Mouse (Mus musculus) hindbrain, embryonic 14.5 days (tissue): ENCODE measurements around the gene Stac3. TPM values are rescaled to one million over a fixed set of nuclear protein-coding genes. Genes with fewer than 3 reads are reported as not detected.
A peak's percentile ranks its signal among the peaks of the same experiment; 100 is the strongest.

ENCODE experiments used
- ATAC-seq: fragments of 200-750 bp; cut with Nextera tagmentation; 2 replicates; pipeline ENCODE4 v1.8.0; 2017; ENCODE audit warnings: moderate number of reproducible peaks, mild to moderate bottlenecking, moderate TSS enrichment, moderate library complexity; ENCODE audit not compliant: low FRiP score
- DNase-seq: peaks from one replicate; pipeline ENCODE4 v3.0.0-alpha.2; 2015; ENCODE audit warnings: low spot score
- H3K27ac ChIP-seq: fragments of 300-500 bp; sonication (generic); 2 replicates; pipeline ENCODE4 v1.5.1; 2014; ENCODE audit warnings: mild to moderate bottlenecking, moderate library complexity
- H3K27me3 ChIP-seq: fragments of 300-500 bp; sonication (generic); 2 replicates; pipeline ENCODE4 v1.6.1; 2014; ENCODE audit warnings: mild to moderate bottlenecking, low read length, mixed read lengths; ENCODE audit not compliant: control insufficient read depth, insufficient read depth
- H3K36me3 ChIP-seq: fragments of 300-500 bp; sonication (generic); replicated peaks from 2 replicates; pipeline ENCODE4 v1.6.1; 2014; ENCODE audit not compliant: control insufficient read depth, insufficient read depth
- H3K4me1 ChIP-seq: fragments of 300-500 bp; sonication (generic); replicated peaks from 2 replicates; pipeline ENCODE4 v1.6.1; 2014; ENCODE audit warnings: antibody characterized with exemption, low read length, mixed read lengths; ENCODE audit not compliant: control insufficient read depth, insufficient read depth
- H3K4me2 ChIP-seq: fragments of 300-500 bp; sonication (generic); replicated peaks from 2 replicates; pipeline ENCODE4 v1.6.1; 2014; ENCODE audit warnings: mild to moderate bottlenecking, moderate library complexity
- H3K4me3 ChIP-seq: fragments of 300-500 bp; sonication (generic); replicated peaks from 2 replicates; pipeline ENCODE4 v1.5.1; 2014; ENCODE audit warnings: mild to moderate bottlenecking, low read length
- H3K9ac ChIP-seq: fragments of 300-500 bp; sonication (generic); 2 replicates; pipeline ENCODE4 v1.6.1; 2014
- H3K9me3 ChIP-seq: fragments of 300-500 bp; sonication (generic); 2 replicates; pipeline ENCODE4 v1.6.1; 2016; ENCODE audit warnings: low read length; ENCODE audit not compliant: control insufficient read depth
- WGBS: fragments of 180-500 bp; shearing (Covaris S2); extraction: QIAGEN DNeasy Blood & Tissue Kit; methylation state at CpG from one replicate; pipeline ENCODE4 v1.1.7; 2014; 5-methylcytosine and 5-hydroxymethylcytosine counted together
- polyA plus RNA-seq: library from polyadenylated mRNA; unstranded; fragments of >200 nt; fragmentation: Nextera tagmentation; extraction: Ambion mirVana; gene quantifications from 2 replicates; pipeline ENCODE4 v1.2.1, GENCODE M21; 2014

The Stac3 gene
- polyA plus RNA-seq, 1 experiment from 2014 or later: not detected

GRCm38 (mm10) chr10:127508239-127508638 is 6.8 kb downstream of the Stac3 start:
- Histone ChIP-seq H3K4me2 (peak overlapping the region; percentile 75), H3K9me3 (no peaks in the 10 kb centered on the region), H3K36me3 (0 out of 2 replicates have a peak, but pooled peaks cover 9% of the 10 kb centered on the region), H3K9ac (0 out of 2 replicates have a peak overlapping the region, but pooled peaks have one; percentile 24), H3K4me3 (0 out of 2 replicates have a peak overlapping the region, but pooled peaks have one; percentile 25), H3K27ac (peak overlapping the region; percentile 97), H3K4me1 (peaks cover 43% of the 10 kb centered on the region), H3K27me3 (no peaks in the 10 kb centered on the region; the same call in 1 of the 2 replicates)
- WGBS: 3% methylated on average over 15 of the region's 15 CpGs
- DNase-seq (peak; percentile 80), ATAC-seq (no peak)

DNA sequence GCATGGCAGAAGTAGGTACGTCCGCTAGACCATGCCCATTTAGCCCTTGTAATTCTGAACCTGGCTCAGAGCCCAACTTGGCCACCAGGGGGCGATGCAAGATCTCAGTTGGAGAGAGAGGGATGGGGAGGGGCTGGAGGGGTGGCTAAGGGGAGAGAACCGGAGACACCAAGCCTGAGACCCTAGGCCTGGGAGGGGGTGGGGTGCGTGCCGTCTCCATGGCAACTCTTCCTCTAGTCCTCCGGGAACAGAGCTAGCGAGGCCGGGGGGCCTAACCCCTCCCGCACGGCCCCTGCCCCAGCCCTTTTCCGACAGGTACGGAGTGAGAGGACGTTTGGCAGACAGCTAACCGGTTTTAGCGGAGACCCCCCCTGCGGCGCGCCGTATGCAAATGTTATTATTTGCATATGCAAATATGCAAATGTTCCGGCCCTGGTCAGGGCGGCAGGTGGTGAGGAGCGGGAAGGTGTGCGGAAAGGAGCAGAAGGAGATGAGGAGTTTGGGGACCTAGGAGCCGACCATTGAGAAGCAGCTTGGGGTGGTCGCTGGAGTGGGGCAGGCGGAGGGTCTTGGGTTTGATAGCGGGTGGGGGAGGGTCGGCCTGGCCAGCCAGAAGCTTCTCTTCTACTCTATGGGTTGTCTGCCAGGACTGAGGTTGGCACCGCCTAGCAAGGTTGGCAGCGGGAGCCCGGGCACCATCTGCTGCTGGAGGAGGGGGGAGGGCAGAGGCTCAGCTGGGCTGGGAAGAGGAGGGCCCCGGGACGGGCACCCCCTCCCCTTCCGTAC is 7.8 kb downstream of the Stac3 start:
- DNase-seq (peak; percentile 97), ATAC-seq (peak; percentile 66)
- peak overlapping the region; percentile 97 for H3K27ac ChIP-seq
- 0 out of 2 replicates have a peak, but pooled peaks cover 7% of the 10 kb centered on the region for H3K36me3 ChIP-seq
- peak overlapping the region; percentile 61 for H3K9ac ChIP-seq
- peaks cover 51% of the 10 kb centered on the region for H3K4me1 ChIP-seq
- H3K9me3 ChIP-seq: no peaks in the 10 kb centered on the region
- H3K27me3 ChIP-seq: no peaks in the 10 kb centered on the region; the same call in 1 of the 2 replicates
- under 1% methylated on average over 35 of the region's 35 CpGs for WGBS
- H3K4me2 ChIP-seq: peak overlapping the region; percentile 75
- peak overlapping the region; percentile 25 for H3K4me3 ChIP-seq

- Histone ChIP-seq H3K36me3 (0 out of 2 replicates have a peak, but pooled peaks cover 7% of the 10 kb centered on the region), H3K27ac (peak overlapping the region; percentile 97), H3K27me3 (no peaks in the 10 kb centered on the region; the same call in 1 of the 2 replicates), H3K4me2 (peak overlapping the region; percentile 75), H3K9me3 (no peaks in the 10 kb centered on the region), H3K4me1 (peaks cover 51% of the 10 kb centered on the region), H3K4me3 (peak overlapping the region; percentile 25), H3K9ac (peak overlapping the region; percentile 61)
- ATAC-seq (peak; percentile 12; the same call in 1 of the 2 replicates), DNase-seq (peak; percentile 72)
- 4% methylated on average over 17 of the region's 17 CpGs for WGBS
Observed at GRCm38 (mm10) chr10:127509837-127510701, 8.6 kb downstream of the Stac3 start.

DNA sequence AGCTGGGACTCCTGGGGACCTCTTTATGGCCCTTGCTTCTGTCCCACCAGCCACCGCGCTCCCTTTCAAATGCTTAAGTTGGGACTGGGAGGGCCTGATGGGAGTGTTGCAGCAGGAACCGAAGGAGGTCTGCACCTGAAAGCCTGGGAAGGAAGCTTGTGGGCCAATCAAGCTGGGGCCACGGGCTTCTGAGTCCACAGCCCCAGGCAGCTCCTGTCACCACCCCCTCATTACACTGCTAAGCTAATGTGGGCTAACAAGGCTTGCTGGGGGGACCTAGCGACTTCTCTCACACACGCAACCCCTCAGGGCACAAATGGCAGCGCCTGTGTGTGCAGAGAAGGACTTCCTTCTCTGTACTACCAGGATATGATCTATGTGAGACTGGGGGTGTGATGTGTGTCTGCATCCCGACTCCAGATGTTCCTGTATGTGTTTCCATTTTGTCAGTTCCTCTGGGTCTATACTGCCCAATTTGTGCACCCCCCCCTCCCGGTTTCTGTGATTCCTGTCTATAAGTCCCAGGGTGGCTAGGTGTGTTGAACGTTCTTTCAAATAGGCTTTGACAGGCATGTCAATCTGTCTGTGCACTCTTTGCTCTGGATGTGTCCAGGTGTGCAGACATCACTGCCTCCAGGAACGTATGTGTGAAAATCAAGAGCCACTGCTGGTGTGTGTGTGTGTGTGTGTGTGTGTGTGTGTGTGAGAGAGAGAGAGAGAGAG is 9.6 kb downstream of the Stac3 start:
- 6% methylated on average over 11 of the region's 11 CpGs for WGBS
- ATAC-seq: no peak
- Histone ChIP-seq H3K4me1 (peaks cover 58% of the 10 kb centered on the region), H3K9ac (peak overlapping the region; percentile 61), H3K4me3 (peak overlapping the region; percentile 30), H3K27ac (peak overlapping the region; percentile 97), H3K9me3 (no peaks in the 10 kb centered on the region), H3K4me2 (peak overlapping the region; percentile 75), H3K36me3 (no peaks in the 10 kb centered on the region), H3K27me3 (no peaks in the 10 kb centered on the region; the same call in 1 of the 2 replicates)
- no peak for DNase-seq

- peak; percentile 9; the same call in 1 of the 2 replicates for ATAC-seq
- Histone ChIP-seq H3K9me3 (no peaks in the 10 kb centered on the region), H3K9ac (peak overlapping the region; percentile 61), H3K4me3 (peak overlapping the region; percentile 30), H3K27ac (peak overlapping the region; percentile 97), H3K4me2 (peak overlapping the region; percentile 75), H3K4me1 (peaks cover 63% of the 10 kb centered on the region), H3K27me3 (no peaks in the 10 kb centered on the region; the same call in 1 of the 2 replicates), H3K36me3 (no peaks in the 10 kb centered on the region)
- DNase-seq: peak; percentile 80
- 0% methylated on average over 44 of the region's 46 CpGs for WGBS
Observed at GRCm38 (mm10) chr10:127511634-127512306, 10.3 kb downstream of the Stac3 start.

GRCm38 (mm10) chr10:127512307-127512666 is 10.8 kb downstream of the Stac3 start:
- peak overlapping the region; percentile 97 for H3K27ac ChIP-seq
- peak overlapping the region; percentile 30 for H3K4me3 ChIP-seq
- no peaks in the 10 kb centered on the region for H3K36me3 ChIP-seq
- peak overlapping the region; percentile 75 for H3K4me2 ChIP-seq
- WGBS: 4% methylated on average over 7 of the region's 7 CpGs
- H3K27me3 ChIP-seq: no peaks in the 10 kb centered on the region
- H3K9ac ChIP-seq: peak overlapping the region; percentile 61
- peaks cover 68% of the 10 kb centered on the region for H3K4me1 ChIP-seq
- ATAC-seq (no peak), DNase-seq (no peak)
- H3K9me3 ChIP-seq: no peaks in the 10 kb centered on the region

GRCm38 (mm10) chr10:127512813-127513212 is 11.3 kb downstream of the Stac3 start:
- no peaks in the 10 kb centered on the region for H3K9me3 ChIP-seq
- no peaks in the 10 kb centered on the region for H3K27me3 ChIP-seq
- DNase-seq (peak; percentile 96), ATAC-seq (peak; percentile 19; the same call in 1 of the 2 replicates)
- peaks cover 70% of the 10 kb centered on the region for H3K4me1 ChIP-seq
- H3K9ac ChIP-seq: peak overlapping the region; percentile 61; the same call in 1 of the 2 replicates
- 0 out of 2 replicates have a peak, but pooled peaks cover 4% of the 10 kb centered on the region for H3K36me3 ChIP-seq
- 0% methylated on average over 27 of the region's 27 CpGs for WGBS
- peak overlapping the region; percentile 97 for H3K27ac ChIP-seq
- 0 out of 2 replicates have a peak overlapping the region, but pooled peaks have one; percentile 30 for H3K4me3 ChIP-seq
- peak overlapping the region; percentile 75 for H3K4me2 ChIP-seq

DNA sequence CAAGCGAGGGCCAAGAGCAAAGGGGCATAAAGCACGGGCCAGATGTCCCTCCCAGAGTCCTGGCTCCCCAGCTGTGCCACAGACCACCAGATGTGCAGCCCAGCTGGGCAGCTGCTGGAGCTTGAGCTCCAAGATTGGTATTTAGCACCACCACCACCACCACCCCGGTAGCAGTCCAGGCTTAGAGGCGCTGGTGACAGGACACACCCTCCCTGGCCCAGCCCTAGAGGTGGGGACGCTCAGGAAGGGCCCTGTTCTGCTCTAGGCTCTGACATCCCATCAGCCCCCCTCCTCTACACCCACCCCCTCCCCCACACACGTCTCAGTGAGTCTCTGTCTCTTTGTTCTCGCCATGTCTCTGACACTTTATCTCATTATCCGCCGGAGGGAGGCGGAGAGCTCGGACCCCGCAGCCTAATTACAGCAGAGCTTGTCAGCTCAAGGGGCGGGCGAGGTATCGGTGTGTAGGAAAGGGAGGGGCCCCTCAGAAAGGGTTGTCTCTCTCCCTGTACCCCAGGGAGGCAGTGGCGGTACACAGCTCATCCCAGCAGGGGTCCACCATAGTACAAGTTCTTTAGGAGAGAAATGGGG is 12.1 kb downstream of the Stac3 start:
- DNase-seq (no peak), ATAC-seq (no peak)
- Histone ChIP-seq H3K9ac (peak overlapping the region; percentile 37; the same call in 1 of the 2 replicates), H3K4me1 (peaks cover 66% of the 10 kb centered on the region), H3K9me3 (no peaks in the 10 kb centered on the region), H3K36me3 (peaks cover 9% of the 10 kb centered on the region; the same call in 1 of the 2 replicates), H3K27me3 (no peaks in the 10 kb centered on the region), H3K27ac (peak overlapping the region; percentile 97), H3K4me2 (peak overlapping the region; percentile 75), H3K4me3 (no peak overlapping the region)
- WGBS: 1% methylated on average over 16 of the region's 16 CpGs
